Mouse (Mus musculus) bone marrow macrophage, adult 2 months (primary cell): ENCODE data around the gene Zfp558. TPM values are rescaled to one million over a fixed set of nuclear protein-coding genes. Genes with fewer than 3 reads are reported as not detected.
"Not testable (repeated sequence)": the region's sequence is repeated elsewhere in the genome, so short reads cannot be mapped to it uniquely, and the experiment has no call there.

Source experiments
- H3K27ac ChIP-seq: 2 replicates; pipeline ENCODE4 v1.5.1; 2012; ENCODE audit warnings: low read depth, low read length; ENCODE audit not compliant: insufficient read depth
- H3K4me1 ChIP-seq: 2 replicates; pipeline ENCODE4 v1.6.1; 2012; ENCODE audit warnings: low read length; ENCODE audit not compliant: control insufficient read depth, insufficient read depth
- H3K4me3 ChIP-seq: 2 replicates; pipeline ENCODE4 v1.5.1; 2012; ENCODE audit warnings: mild to moderate bottlenecking, low read length, moderate library complexity; ENCODE audit not compliant: insufficient read depth
- CTCF ChIP-seq: IDR thresholded peaks from 2 replicates; pipeline ENCODE4 v1.5.1; 2012; ENCODE audit warnings: low read depth, mild to moderate bottlenecking, low read length, moderate library complexity
- POLR2A ChIP-seq: IDR thresholded peaks from 2 replicates; pipeline ENCODE4 v1.6.1; 2012; ENCODE audit warnings: mild to moderate bottlenecking, low read depth, low read length, borderline replicate concordance
- polyA plus RNA-seq: library from polyadenylated mRNA; stranded (reverse); fragments of >200 nt; gene quantifications from 2 replicates; pipeline ENCODE4 v1.2.4, GENCODE M21; 2012; ENCODE audit not compliant: missing spikeins, insufficient read depth, insufficient read length

The Zfp558 gene
- 0.69 and 1.4 TPM in 2 replicates for polyA plus RNA-seq

- Histone ChIP-seq H3K4me1 (no peaks in the 10 kb centered on the region; the same call in 1 of the 2 replicates), H3K27ac (no peak within 1 kb of the TSS), H3K4me3 (no peak within 1 kb of the TSS)
- TF ChIP-seq CTCF = no peak
- no peak for TF ChIP-seq POLR2A
These were observed at the start of gene Zfp558, which contains the start of gene Mbd3l1 for GRCm38 (mm10) chr9:18478168-18478567. Gene Zfp558 (minus strand): TSS chr9:18478268. Gene Mbd3l1 (plus strand): TSS chr9:18478359.

- TF ChIP-seq CTCF (no peak), POLR2A (no peak)
- Histone ChIP-seq H3K4me3 (no peak overlapping the region), H3K27ac (no peak overlapping the region), H3K4me1 (no peaks in the 10 kb centered on the region)
These were observed 30.0 kb upstream of the Zfp558 start for GRCm38 (mm10) chr9:18508098-18508497.

- Histone ChIP-seq H3K4me1 (peaks cover 4% of the 10 kb centered on the region), H3K4me3 (peak overlapping the region; percentile 78), H3K27ac (peak overlapping the region; percentile 82)
- TF ChIP-seq CTCF = no peak
- TF ChIP-seq POLR2A = no peak
These were observed 4.5 kb downstream of the Zfp558 start for GRCm38 (mm10) chr9:18473324-18474128.

- peaks cover 8% of the 10 kb centered on the region for H3K4me1 ChIP-seq
- TF ChIP-seq POLR2A = no peak
- TF ChIP-seq CTCF = no peak
These were observed 10.1 kb downstream of the Zfp558 start for GRCm38 (mm10) chr9:18468005-18468404.

GRCm38 (mm10) chr9:18467350-18467749 lies 10.7 kb downstream of the Zfp558 start:
- Histone ChIP-seq H3K27ac (no peak overlapping the region), H3K4me1 (peaks cover 6% of the 10 kb centered on the region; the same call in 1 of the 2 replicates), H3K4me3 (no peak overlapping the region)
- TF ChIP-seq POLR2A (no peak), CTCF (no peak)

More at GRCm38 (mm10) chr9:18468005-18468404, 10.1 kb downstream of the Zfp558 start:
- 0 out of 2 replicates have a peak overlapping the region, but pooled peaks have one; percentile 22 for H3K27ac ChIP-seq
- no peak overlapping the region for H3K4me3 ChIP-seq

- Histone ChIP-seq H3K27ac (no peak overlapping the region), H3K4me1 (peaks cover 3% of the 10 kb centered on the region), H3K4me3 (no peak overlapping the region)
- no peak for TF ChIP-seq CTCF
- TF ChIP-seq POLR2A = no peak
These were observed 21.5 kb downstream of the Zfp558 start for GRCm38 (mm10) chr9:18456520-18456919.

- TF ChIP-seq POLR2A = no peak
- no peak for TF ChIP-seq CTCF
- Histone ChIP-seq H3K27ac (no peak overlapping the region), H3K4me3 (no peak overlapping the region), H3K4me1 (no peaks in the 10 kb centered on the region)
These were observed 46.4 kb downstream of the Zfp558 start for GRCm38 (mm10) chr9:18431687-18432086.

- H3K4me3 ChIP-seq = no peak within 1 kb of the TSS
- no peak for TF ChIP-seq POLR2A
- TF ChIP-seq CTCF = no peak
- H3K4me1 ChIP-seq = no peaks in the 10 kb centered on the region
- no peak within 1 kb of the TSS for H3K27ac ChIP-seq
These were observed 47.7 kb downstream of the Zfp558 start, which contains the start of gene Mbd3l2 for GRCm38 (mm10) chr9:18430354-18430753. Gene Mbd3l2 (plus strand): TSS chr9:18430654.

- H3K4me1 ChIP-seq, H3K4me3 ChIP-seq, H3K27ac ChIP-seq: not testable (repeated sequence)
These were observed 65.7 kb downstream of the Zfp558 start for GRCm38 (mm10) chr9:18412371-18412770.

Other genes starting within 250 kb of the Zfp558 start
- 52.3 and 66.3 TPM in 2 replicates for gene Chordc1, start 186.1 kb downstream of the Zfp558 start, polyA plus RNA-seq
- not detected in 2 replicates for gene Naalad2, start 75.3 kb downstream of the Zfp558 start, polyA plus RNA-seq
- 0.24 and 0.41 TPM in 2 replicates for gene Ubtfl1, start 73.8 kb downstream of the Zfp558 start, polyA plus RNA-seq
- gene Mbd3l2, start 47.6 kb downstream of the Zfp558 start, polyA plus RNA-seq = not detected in 2 replicates
- not detected in 2 replicates for gene Mbd3l1, start 91 bp upstream of the Zfp558 start, polyA plus RNA-seq
- gene Muc16, start 196.3 kb upstream of the Zfp558 start, polyA plus RNA-seq = not detected in 2 replicates